Mouse (Mus musculus) erythroblast, embryonic 14.5 days (primary cell): ENCODE data around the gene Tub.

Experiments
- GATA1 ChIP-seq: IDR thresholded peaks from 2 replicates; pipeline ENCODE4 v1.6.1; 2012; ENCODE audit warnings: low read length, inconsistent platforms, mixed read lengths
- TAL1 ChIP-seq: IDR thresholded peaks from 3 replicates; pipeline ENCODE4 v1.6.1; 2012; ENCODE audit warnings: low read length, inconsistent platforms, mixed read lengths

DNA sequence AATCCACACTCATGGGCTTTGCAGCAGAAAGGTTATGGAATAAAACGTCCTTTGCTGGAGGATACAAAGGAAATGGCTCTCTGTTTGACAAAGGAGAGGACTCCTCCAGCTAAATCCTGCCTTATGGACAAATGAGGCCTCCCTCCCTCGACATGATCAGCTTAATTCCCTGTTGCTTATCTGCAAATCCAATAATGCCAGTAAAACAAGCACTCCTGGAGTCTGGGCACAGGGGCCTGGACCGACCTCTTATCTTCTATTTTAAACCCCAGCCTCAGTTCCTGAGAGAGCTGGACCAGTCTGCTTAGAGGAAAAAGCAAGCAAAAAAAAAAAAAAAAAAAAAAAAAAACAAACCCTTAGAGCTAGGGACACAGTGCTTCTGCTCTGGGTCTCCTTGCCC is 53.5 kb downstream of the Tub start:
- TF ChIP-seq TAL1, result no peak
- TF ChIP-seq GATA1, result no peak
